Mouse (Mus musculus) stomach, embryonic 16.5 days (tissue): ENCODE results near the gene Cacna1c. TPM values are rescaled to one million over a fixed set of nuclear protein-coding genes. Genes with fewer than 3 reads are reported as not detected.

Source experiments
- ATAC-seq: fragments of 200-750 bp; cut with Nextera tagmentation; 2 replicates; pipeline ENCODE4 v1.8.0; 2017; ENCODE audit warnings: moderate number of reproducible peaks, moderate TSS enrichment; ENCODE audit not compliant: insufficient read depth, low FRiP score
- H3K27ac ChIP-seq: fragments of 300-500 bp; sonication (generic); 2 replicates; pipeline ENCODE4 v1.5.1; 2014; ENCODE audit warnings: low read length
- H3K27me3 ChIP-seq: fragments of 300-500 bp; sonication (generic); 2 replicates; pipeline ENCODE4 v1.6.1; 2014; ENCODE audit warnings: low read length, control low read depth, mixed read lengths; ENCODE audit not compliant: control insufficient read depth, insufficient read depth
- H3K36me3 ChIP-seq: fragments of 300-500 bp; sonication (generic); 2 replicates; pipeline ENCODE4 v1.6.1; 2014; ENCODE audit warnings: low read length; ENCODE audit not compliant: control insufficient read depth, insufficient read depth
- H3K4me1 ChIP-seq: fragments of 300-500 bp; sonication (generic); 2 replicates; pipeline ENCODE4 v1.6.1; 2014; ENCODE audit warnings: low read length, control low read depth, mixed read lengths; ENCODE audit not compliant: control insufficient read depth, insufficient read depth
- H3K4me2 ChIP-seq: fragments of 300-500 bp; sonication (generic); 2 replicates; pipeline ENCODE4 v1.6.1; 2014; ENCODE audit warnings: low read depth, low read length, mixed read lengths
- H3K4me3 ChIP-seq: fragments of 300-500 bp; sonication (generic); replicated peaks from 2 replicates; pipeline ENCODE4 v1.5.1; 2014; ENCODE audit warnings: mild to moderate bottlenecking, low read length
- H3K9ac ChIP-seq: fragments of 300-500 bp; sonication (generic); 2 replicates; pipeline ENCODE4 v1.6.1; 2014; ENCODE audit warnings: low read length
- H3K9me3 ChIP-seq: fragments of 300-500 bp; sonication (generic); replicated peaks from 2 replicates; pipeline ENCODE4 v1.6.1; 2016; ENCODE audit warnings: low read length, control low read depth; ENCODE audit not compliant: control insufficient read depth
- whole genome bisulfite sequencing: fragments of 180-500 bp; shearing (Covaris S2); extraction: QIAGEN DNeasy Blood & Tissue Kit; methylation state at CpG from one replicate; pipeline ENCODE4 v1.1.7; 2014; 5-methylcytosine and 5-hydroxymethylcytosine counted together
- polyA plus RNA-seq: library from polyadenylated mRNA; unstranded; fragments of >200 nt; fragmentation: Nextera tagmentation; extraction: Ambion mirVana; gene quantifications from 2 replicates; pipeline ENCODE4 v1.2.1, GENCODE M21; 2015

The Cacna1c gene
- polyA plus RNA-seq, 1 experiment from 2014 or later, result 4.3 TPM

DNA sequence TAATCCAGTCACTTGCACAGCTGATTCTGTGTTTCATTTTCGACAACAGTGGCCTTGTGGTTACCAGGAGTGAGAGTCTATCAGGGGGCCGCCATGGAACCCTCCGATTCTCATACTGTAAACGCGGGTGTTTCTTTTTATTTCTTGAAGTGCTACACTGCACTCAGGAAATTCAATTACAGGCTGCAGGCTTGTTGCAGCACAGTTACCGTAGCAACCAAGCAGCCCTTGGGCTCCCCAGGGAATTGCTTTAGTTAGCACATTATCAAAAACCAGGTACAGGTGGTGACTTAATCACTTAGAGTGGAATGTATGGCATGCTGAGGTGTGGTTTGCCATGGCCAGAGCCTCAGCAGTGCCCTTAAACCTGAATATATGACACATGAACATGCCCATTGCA lies 621.9 kb downstream of the Cacna1c start:
- no peaks in the 10 kb centered on the region for H3K9me3 ChIP-seq
- no peak overlapping the region for H3K4me2 ChIP-seq
- no peak for ATAC-seq
- H3K36me3 ChIP-seq, result no peaks in the 10 kb centered on the region
- H3K27ac ChIP-seq, result no peak overlapping the region
- H3K9ac ChIP-seq, result no peak overlapping the region
- no peak overlapping the region for H3K4me3 ChIP-seq
- H3K27me3 ChIP-seq, result no peaks in the 10 kb centered on the region
- no peaks in the 10 kb centered on the region for H3K4me1 ChIP-seq
- WGBS, result 79% methylated on average over 6 of the region's 6 CpGs

DNA sequence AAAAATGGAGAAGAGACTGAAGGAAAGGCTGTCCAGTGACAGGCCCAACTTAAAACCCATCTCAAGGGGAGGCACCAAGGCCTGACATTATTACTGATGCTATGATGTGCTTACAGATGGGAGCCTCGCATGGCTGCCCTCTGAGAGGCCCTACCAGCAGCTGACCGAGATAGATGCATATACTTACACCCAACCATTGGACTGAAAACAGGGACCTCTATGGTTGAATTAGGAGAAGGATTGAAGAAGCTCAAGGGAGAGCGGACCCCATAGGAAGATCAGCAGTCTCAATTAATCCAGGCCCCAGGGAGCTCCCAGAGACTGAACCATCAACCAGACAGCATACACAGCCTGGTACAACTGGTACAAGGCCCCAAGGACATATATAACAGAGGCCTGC lies 628.4 kb downstream of the Cacna1c start:
- no peaks in the 10 kb centered on the region for H3K36me3 ChIP-seq
- no peak overlapping the region for H3K4me2 ChIP-seq
- no peaks in the 10 kb centered on the region for H3K27me3 ChIP-seq
- no peak overlapping the region for H3K27ac ChIP-seq
- no peaks in the 10 kb centered on the region for H3K9me3 ChIP-seq
- peaks cover 3% of the 10 kb centered on the region; the same call in 1 of the 2 replicates for H3K4me1 ChIP-seq
- H3K9ac ChIP-seq, result no peak overlapping the region
- H3K4me3 ChIP-seq, result no peak overlapping the region
- ATAC-seq, result no peak
- 89% methylated on average over 3 of the region's 3 CpGs for WGBS

DNA sequence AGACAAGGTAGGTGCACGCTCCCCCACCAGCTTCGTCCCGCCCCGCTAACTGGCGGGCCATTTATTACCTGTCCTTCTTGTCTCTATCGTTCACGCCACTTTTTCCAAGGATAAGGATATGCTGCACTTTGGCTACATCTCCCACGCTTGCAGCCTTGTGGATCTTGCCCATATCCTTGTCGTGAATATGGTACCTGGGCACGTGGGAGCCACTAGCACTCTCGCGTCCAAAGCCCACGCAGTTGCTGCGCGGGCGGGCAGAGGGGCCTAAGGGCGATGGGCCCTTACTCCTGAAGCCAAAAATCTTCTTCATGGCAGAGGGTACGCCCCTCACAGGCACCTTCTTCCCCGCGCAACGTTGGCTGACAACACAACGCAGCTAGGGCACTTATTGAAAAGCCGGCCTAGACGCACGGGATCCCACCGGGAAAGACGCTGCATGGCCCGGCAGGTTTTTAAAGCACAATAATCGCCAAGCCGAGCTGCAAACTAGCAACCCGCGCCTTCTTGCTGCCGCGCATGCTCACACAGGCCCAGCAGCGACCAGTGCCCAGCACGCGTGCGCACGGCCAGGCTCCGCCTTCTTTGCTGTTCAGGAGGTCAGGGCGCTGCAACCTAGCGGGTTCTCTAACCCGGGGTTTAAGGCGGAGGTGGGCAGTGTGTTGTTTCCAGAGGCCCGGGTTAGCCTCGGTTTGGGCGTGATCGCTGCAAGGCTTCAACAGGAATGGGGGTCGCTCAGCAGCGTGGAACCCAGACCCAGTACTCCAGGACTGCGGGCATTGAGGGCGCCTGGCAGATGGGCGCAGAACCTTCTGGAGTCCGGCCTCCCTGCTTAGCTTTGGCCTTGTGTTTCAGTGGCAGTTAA lies 634.2 kb downstream of the Cacna1c start, which contains the start of gene Ankrd26:
Gene Ankrd26, minus strand, starts transcription at position 482 of the 865 bp plus-strand sequence.
- Histone ChIP-seq H3K9me3 (no peaks in the 10 kb centered on the region), H3K27ac (peak within 1 kb of the TSS; percentile 75), H3K4me3 (peak within 1 kb of the TSS; percentile 87), H3K4me1 (peaks cover 15% of the 10 kb centered on the region), H3K4me2 (peak within 1 kb of the TSS; percentile 97), H3K36me3 (no peaks in the 10 kb centered on the region), H3K27me3 (no peaks in the 10 kb centered on the region), H3K9ac (peak within 1 kb of the TSS; percentile 91)
- ATAC-seq, result peak; percentile 98
- WGBS, result 3% methylated on average over 54 of the region's 54 CpGs

DNA sequence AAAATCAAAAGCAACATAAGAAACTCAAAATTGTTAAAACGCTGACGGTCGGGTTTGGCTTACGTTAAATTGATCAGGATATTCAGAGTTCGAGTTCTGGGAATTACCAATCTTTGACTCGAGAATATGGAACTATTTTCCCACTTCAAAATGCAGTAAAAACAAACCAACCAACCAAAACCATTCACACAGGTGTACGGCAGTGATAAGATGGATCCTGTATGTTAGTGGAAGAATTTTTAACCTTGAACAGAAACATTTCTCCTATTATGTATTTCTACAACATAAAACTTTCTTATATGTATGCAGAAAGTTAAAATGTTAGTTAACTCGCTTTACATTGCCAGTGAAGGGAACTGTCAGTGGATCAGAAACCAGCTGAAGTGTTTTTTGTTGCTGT lies 635.0 kb downstream of the Cacna1c start:
- no peaks in the 10 kb centered on the region for H3K36me3 ChIP-seq
- H3K9ac ChIP-seq, result peak overlapping the region; percentile 91
- no peaks in the 10 kb centered on the region for H3K9me3 ChIP-seq
- 74% methylated on average over 8 of the region's 8 CpGs for WGBS
- no peaks in the 10 kb centered on the region for H3K27me3 ChIP-seq
- H3K27ac ChIP-seq, result no peak overlapping the region
- H3K4me2 ChIP-seq, result peak overlapping the region; percentile 97
- no peak for ATAC-seq
- peak overlapping the region; percentile 87 for H3K4me3 ChIP-seq
- H3K4me1 ChIP-seq, result peaks cover 15% of the 10 kb centered on the region

DNA sequence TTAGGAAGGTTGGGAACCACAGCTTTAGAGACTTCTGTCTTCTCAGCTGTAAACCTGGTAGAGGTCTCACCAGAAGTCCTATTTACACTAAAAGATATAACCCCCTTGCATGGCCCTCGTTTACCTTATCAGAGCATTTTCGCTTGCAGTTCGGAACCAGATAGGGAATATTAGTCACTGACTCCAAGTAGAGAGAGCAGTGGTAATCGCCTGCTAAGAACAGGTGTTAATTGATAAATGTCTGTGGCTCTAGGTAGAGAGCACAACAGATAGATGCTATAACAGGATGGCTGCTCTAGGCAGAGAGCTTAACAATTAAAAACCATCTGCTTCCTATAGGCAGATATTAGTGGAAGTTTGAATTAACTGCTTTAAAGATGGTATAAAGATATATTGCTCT lies 657.6 kb downstream of the Cacna1c start:
- Histone ChIP-seq H3K9ac (no peak overlapping the region), H3K27ac (no peak overlapping the region), H3K36me3 (0 out of 2 replicates have a peak, but pooled peaks cover 6% of the 10 kb centered on the region), H3K4me2 (no peak overlapping the region), H3K4me3 (no peak overlapping the region), H3K27me3 (no peaks in the 10 kb centered on the region), H3K4me1 (no peaks in the 10 kb centered on the region), H3K9me3 (no peaks in the 10 kb centered on the region)
- no peak for ATAC-seq
- 85% methylated on average over 4 of the region's 4 CpGs for WGBS

Other genes starting within 250 kb of the Cacna1c start
- gene Dcp1b, start 21.2 kb downstream of the Cacna1c start, polyA plus RNA-seq, result 8.3 and 8.4 TPM in 2 replicates
- gene Cacna2d4, start 40.1 kb upstream of the Cacna1c start, polyA plus RNA-seq, result 0.07 TPM in 1 of 2 replicates, not detected in the other
- 0.22 and 0.65 TPM in 2 replicates for gene Lrtm2, start 134.3 kb upstream of the Cacna1c start, polyA plus RNA-seq
- 45.5 and 48.9 TPM in 2 replicates for gene Adipor2, start 221.3 kb upstream of the Cacna1c start, polyA plus RNA-seq